Mouse (Mus musculus): Measurements from ENCODE around the gene Pdzd2.

DNA sequence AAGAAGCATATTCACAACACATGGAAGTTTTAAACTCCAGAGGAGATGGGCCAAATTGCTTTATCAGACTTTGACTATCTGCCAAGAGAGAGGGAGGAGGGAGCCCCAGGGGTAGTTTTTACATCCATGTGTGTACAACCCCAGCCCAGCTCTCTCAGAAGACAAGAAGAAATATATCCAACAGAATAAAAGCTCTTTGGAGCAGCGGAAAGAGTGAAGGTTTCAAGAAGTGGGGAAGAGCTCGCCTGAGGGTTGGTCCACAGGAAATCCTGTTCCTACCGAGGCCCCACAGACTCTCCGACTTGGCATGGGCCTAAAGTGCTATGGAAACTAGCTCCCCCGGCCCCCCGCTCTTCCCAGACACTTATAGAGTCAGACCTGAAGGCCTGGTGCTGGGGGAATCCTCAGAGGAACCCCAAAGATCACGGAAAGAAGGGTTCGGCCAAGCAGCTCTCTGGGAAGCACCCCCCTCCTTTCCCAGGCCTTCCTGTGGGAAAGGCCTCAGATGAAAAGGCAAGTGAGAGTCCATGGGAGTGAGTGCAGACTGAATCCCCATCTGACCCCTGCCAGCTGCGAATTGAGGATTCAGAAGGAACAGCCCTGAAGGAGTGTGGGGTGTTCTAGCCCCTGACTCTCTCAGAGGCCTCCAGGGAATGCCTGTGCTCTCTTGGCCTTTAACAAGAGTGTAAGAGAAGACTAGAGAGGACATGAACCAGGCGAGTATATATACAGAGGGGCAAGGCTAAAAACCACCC is 134.3 kb downstream of the Pdzd2 start:
- TF ChIP-seq CTCF (IDR thresholded peaks at IDR 0.05; ENCODE audit: control insufficient read depth, insufficient read depth, low read length) = no peak
- no peak for TF ChIP-seq POLR2A (IDR thresholded peaks at IDR 0.05; ENCODE audit: borderline replicate concordance, control insufficient read depth, low read depth, low read length)

Measured in bone marrow, adult 2 months (tissue).